Mouse (Mus musculus): ENCODE data around the gene Gon4l. TPM values are rescaled to one million over a fixed set of nuclear protein-coding genes. Genes with fewer than 3 reads are reported as not detected.
"Not testable (repeated sequence)": the region's sequence is repeated elsewhere in the genome, so short reads cannot be mapped to it uniquely, and the experiment has no call there.

Gon4l gene
- total and polyA plus RNA-seq, 2 experiments: 4.9 to 5.3 TPM

DNA sequence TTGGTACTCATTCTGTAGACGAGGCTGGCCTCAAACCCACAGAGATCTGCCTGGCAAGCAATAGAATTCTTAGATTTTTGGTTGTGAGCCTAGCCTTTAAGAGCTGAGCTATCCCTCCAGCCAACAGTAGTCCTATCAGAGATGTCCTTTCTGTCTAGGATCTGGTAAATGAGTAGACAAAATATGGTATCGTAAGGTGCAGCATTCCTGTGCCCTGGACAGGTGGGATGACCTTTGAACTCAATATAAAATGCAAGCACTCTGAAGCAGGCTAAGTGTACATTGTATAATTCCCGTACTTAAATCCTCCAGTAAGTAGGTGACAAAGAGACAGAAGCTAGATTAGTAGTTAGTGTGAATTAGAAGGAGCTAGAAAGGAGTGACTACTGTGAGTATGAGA, 27.1 kb downstream of the Gon4l start:
- 92% methylated on average over 3 of the region's 3 CpGs for WGBS
- H3K9ac ChIP-seq (ENCODE audit: low read depth, low read length): no peak overlapping the region
- peaks cover 66% of the 10 kb centered on the region for H3K36me3 ChIP-seq (ENCODE audit: control insufficient read depth, insufficient read depth, low read length)
- H3K27me3 ChIP-seq (ENCODE audit: control insufficient read depth, insufficient read depth, low read length): no peaks in the 10 kb centered on the region
- no peaks in the 10 kb centered on the region for H3K4me1 ChIP-seq (ENCODE audit: control insufficient read depth, insufficient read depth, low read length)
- DNase-seq (ENCODE audit: extremely low read depth, low read depth, low spot score): no peak
- TF ChIP-seq CTCF (IDR thresholded peaks at IDR 0.05; ENCODE audit: low read depth, low read length) (no peak), POLR2A (IDR thresholded peaks at IDR 0.05; ENCODE audit: extremely low read depth, insufficient read depth, low read length) (no peak)
- H3K27ac ChIP-seq (replicated peaks; ENCODE audit: insufficient read depth, low read depth, low read length): no peak overlapping the region
- H3K79me2 ChIP-seq (ENCODE audit: control insufficient read depth, insufficient read depth, low read length): no peaks in the 10 kb centered on the region
- H3K4me3 ChIP-seq (ENCODE audit: insufficient read depth, low read depth, low read length): no peak overlapping the region

DNA sequence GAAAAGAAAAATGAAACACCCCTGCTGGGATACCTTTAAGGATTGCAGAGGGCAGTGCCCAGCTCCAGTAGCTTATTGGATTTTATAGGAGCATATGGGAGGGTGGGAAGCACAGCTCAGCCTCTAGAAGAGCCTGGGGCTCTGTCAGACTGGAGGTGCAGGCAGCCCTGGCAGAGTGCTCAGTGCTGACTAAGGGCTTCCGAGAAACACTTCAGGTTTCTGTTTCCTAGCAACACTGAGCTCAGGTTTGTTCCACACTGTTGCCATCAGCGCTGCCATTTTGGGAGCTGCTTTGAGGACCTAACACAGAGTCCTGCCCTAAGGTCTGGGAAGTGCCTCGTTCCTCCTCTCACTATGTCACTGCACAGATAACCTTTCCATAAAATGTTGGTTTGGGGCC, 31.7 kb downstream of the Gon4l start:
- DNase-seq (ENCODE audit: extremely low read depth, low read depth, low spot score); H3K9ac ChIP-seq (ENCODE audit: low read depth, low read length); H3K4me3 ChIP-seq (ENCODE audit: insufficient read depth, low read depth, low read length); H3K79me2 ChIP-seq (ENCODE audit: control insufficient read depth, insufficient read depth, low read length); H3K27ac ChIP-seq (replicated peaks; ENCODE audit: insufficient read depth, low read depth, low read length); H3K4me1 ChIP-seq (ENCODE audit: control insufficient read depth, insufficient read depth, low read length); H3K27me3 ChIP-seq (ENCODE audit: control insufficient read depth, insufficient read depth, low read length): not testable (repeated sequence)
- peaks cover 28% of the 10 kb centered on the region for H3K36me3 ChIP-seq (ENCODE audit: control insufficient read depth, insufficient read depth, low read length)
- no CpG with 5 or more reads among the region's 3 CpGs for WGBS

DNA sequence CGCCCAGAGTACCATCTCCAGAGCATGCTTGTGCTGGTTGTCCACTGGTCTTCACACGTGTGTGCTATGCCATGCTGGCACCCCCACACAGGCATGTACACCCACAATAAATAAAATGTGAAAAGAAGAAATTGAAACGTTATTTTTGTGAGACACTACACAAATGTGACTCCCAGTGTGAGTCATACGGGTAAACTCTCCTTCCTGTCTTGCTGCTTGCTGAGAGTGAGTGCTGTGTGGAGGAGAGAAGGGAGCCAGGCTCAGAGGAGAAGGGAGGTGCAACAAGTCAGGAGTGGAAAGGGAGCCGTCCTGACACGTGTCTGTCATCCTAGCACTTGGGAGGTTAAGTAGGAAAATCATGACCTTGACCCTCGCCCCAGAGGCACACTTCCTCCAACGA, 32.1 kb downstream of the Gon4l start:
- not testable (repeated sequence) for DNase-seq (ENCODE audit: extremely low read depth, low read depth, low spot score); H3K9ac ChIP-seq (ENCODE audit: low read depth, low read length); H3K27ac ChIP-seq (replicated peaks; ENCODE audit: insufficient read depth, low read depth, low read length); H3K27me3 ChIP-seq (ENCODE audit: control insufficient read depth, insufficient read depth, low read length); H3K4me3 ChIP-seq (ENCODE audit: insufficient read depth, low read depth, low read length); H3K4me1 ChIP-seq (ENCODE audit: control insufficient read depth, insufficient read depth, low read length); H3K79me2 ChIP-seq (ENCODE audit: control insufficient read depth, insufficient read depth, low read length)
- H3K36me3 ChIP-seq (ENCODE audit: control insufficient read depth, insufficient read depth, low read length): peaks cover 24% of the 10 kb centered on the region
- WGBS: no CpG with 5 or more reads among the region's 8 CpGs

DNA sequence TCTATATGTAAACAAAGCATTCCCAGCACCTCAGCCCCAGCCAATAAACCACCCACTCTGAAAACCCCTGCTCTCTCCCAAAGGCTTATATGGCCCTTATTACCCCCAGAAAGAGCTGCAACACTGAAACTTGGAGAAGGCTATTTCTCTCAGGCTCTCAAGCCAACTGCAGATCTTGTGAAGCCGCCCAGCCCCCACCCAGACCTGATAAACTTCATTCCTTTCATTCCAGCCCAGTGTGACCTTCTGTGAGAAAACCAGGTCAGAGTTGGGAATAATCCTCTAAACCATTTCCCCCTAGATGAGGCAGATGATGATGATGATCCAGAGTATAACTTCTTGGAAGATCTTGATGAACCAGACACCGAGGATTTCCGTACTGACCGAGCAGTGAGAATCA, 33.4 kb downstream of the Gon4l start:
- H3K36me3 ChIP-seq (ENCODE audit: control insufficient read depth, insufficient read depth, low read length): peaks cover 14% of the 10 kb centered on the region
- H3K27ac ChIP-seq (replicated peaks; ENCODE audit: insufficient read depth, low read depth, low read length); H3K4me3 ChIP-seq (ENCODE audit: insufficient read depth, low read depth, low read length); H3K79me2 ChIP-seq (ENCODE audit: control insufficient read depth, insufficient read depth, low read length); DNase-seq (ENCODE audit: extremely low read depth, low read depth, low spot score); H3K4me1 ChIP-seq (ENCODE audit: control insufficient read depth, insufficient read depth, low read length); H3K9ac ChIP-seq (ENCODE audit: low read depth, low read length); H3K27me3 ChIP-seq (ENCODE audit: control insufficient read depth, insufficient read depth, low read length): not testable (repeated sequence)
- no CpG with 5 or more reads among the region's 4 CpGs for WGBS

DNA sequence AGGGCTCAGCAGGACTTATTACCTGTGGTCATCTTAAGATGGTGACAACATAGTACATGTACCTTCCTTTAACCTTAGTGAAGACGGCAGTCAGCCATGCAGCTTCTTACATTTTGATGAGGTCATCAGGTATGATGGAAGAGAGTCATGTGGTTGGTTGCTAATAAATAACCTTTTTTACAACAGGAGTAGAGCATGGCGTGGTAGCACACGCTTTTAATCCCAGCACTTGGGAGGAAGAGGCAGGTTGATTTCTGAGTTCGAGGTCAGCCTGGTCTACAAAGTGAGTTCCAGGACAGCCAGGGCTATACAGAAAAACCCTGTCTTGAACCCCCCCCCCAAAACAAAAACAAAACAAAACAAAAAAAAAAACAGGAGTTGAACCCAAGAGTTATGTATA, 47.5 kb downstream of the Gon4l start:
- not testable (repeated sequence) for H3K36me3 ChIP-seq (ENCODE audit: control insufficient read depth, insufficient read depth, low read length); DNase-seq (ENCODE audit: extremely low read depth, low read depth, low spot score); H3K27ac ChIP-seq (replicated peaks; ENCODE audit: insufficient read depth, low read depth, low read length); H3K9ac ChIP-seq (ENCODE audit: low read depth, low read length); H3K4me1 ChIP-seq (ENCODE audit: control insufficient read depth, insufficient read depth, low read length); H3K79me2 ChIP-seq (ENCODE audit: control insufficient read depth, insufficient read depth, low read length); H3K27me3 ChIP-seq (ENCODE audit: control insufficient read depth, insufficient read depth, low read length); H3K4me3 ChIP-seq (ENCODE audit: insufficient read depth, low read depth, low read length)
- 100% methylated on average over 4 of the region's 4 CpGs for whole genome bisulfite sequencing

DNA sequence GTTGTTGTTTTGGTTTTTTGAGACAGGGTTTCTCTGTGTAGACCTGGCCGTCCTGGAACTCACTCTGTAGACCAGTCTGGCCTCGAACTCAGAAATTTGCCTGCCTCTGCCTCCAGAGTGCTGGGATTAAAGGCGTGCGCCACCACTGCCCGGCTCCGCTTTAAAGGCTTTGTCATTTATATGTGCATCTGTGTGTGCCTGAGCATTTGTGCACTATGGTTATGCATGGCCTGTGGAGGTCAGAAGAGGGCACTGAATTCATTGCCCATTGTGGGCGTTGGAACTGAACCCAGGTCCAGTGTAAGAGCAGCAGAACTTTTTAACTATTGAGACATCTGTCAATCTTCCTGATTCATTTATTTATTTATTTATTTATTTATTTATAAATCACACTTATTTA, 58.0 kb downstream of the Gon4l start:
- DNase-seq (ENCODE audit: extremely low read depth, low read depth, low spot score); H3K36me3 ChIP-seq (ENCODE audit: control insufficient read depth, insufficient read depth, low read length); H3K9ac ChIP-seq (ENCODE audit: low read depth, low read length); H3K4me3 ChIP-seq (ENCODE audit: insufficient read depth, low read depth, low read length); H3K27me3 ChIP-seq (ENCODE audit: control insufficient read depth, insufficient read depth, low read length); H3K27ac ChIP-seq (replicated peaks; ENCODE audit: insufficient read depth, low read depth, low read length); H3K4me1 ChIP-seq (ENCODE audit: control insufficient read depth, insufficient read depth, low read length); H3K79me2 ChIP-seq (ENCODE audit: control insufficient read depth, insufficient read depth, low read length): not testable (repeated sequence)
- WGBS: 95% methylated on average over 7 of the region's 7 CpGs

DNA sequence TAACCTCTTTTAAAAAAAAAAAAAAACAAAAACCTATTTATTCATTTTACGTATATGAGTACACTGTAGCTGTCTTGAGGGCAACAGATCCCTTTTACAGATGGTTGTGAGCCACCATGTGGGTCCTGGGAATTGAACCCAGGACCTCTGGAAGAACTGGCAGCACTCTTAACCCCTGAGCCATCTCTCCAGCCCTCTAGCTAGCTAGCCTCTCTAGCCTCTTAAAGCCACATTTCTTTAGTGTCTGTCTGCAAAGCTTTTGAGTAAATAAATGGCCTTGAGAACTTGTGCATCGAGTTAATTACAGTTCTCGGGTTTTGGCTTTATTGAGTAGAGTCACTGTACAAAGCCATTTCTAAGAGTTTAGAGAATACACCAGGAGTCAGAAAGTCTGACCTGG, 69.8 kb downstream of the Gon4l start:
- no peak for DNase-seq (ENCODE audit: extremely low read depth, low read depth, low spot score)
- Histone ChIP-seq H3K27ac (replicated peaks; ENCODE audit: insufficient read depth, low read depth, low read length) (no peak overlapping the region), H3K27me3 (ENCODE audit: control insufficient read depth, insufficient read depth, low read length) (no peaks in the 10 kb centered on the region), H3K79me2 (ENCODE audit: control insufficient read depth, insufficient read depth, low read length) (no peaks in the 10 kb centered on the region), H3K4me1 (ENCODE audit: control insufficient read depth, insufficient read depth, low read length) (no peaks in the 10 kb centered on the region), H3K4me3 (ENCODE audit: insufficient read depth, low read depth, low read length) (no peak overlapping the region), H3K9ac (ENCODE audit: low read depth, low read length) (no peak overlapping the region), H3K36me3 (ENCODE audit: control insufficient read depth, insufficient read depth, low read length) (peaks cover 45% of the 10 kb centered on the region)
- TF ChIP-seq POLR2A (IDR thresholded peaks at IDR 0.05; ENCODE audit: extremely low read depth, insufficient read depth, low read length) (no peak), CTCF (IDR thresholded peaks at IDR 0.05; ENCODE audit: low read depth, low read length) (no peak)
- WGBS: 92% methylated on average over 3 of the region's 3 CpGs

Data from liver, adult 2 months (tissue).